Mouse (Mus musculus) lung, postnatal 0 days (tissue): ENCODE results near the gene Pdap1. TPM values are rescaled to one million over a fixed set of nuclear protein-coding genes. Genes with fewer than 3 reads are reported as not detected.

ENCODE experiments used
- ATAC-seq: fragments of 200-750 bp; cut with Nextera tagmentation; 2 replicates; pipeline ENCODE4 v1.8.0; 2017; ENCODE audit warnings: moderate library complexity
- DNase-seq: peaks from one replicate; pipeline ENCODE4 v3.0.0-alpha.2; 2016; ENCODE audit warnings: low spot score
- H3K27ac ChIP-seq: fragments of 300-500 bp; sonication (generic); 2 replicates; pipeline ENCODE4 v1.5.1; 2014; ENCODE audit warnings: antibody characterized with exemption, mild to moderate bottlenecking, low read length, mixed read lengths
- H3K27me3 ChIP-seq: fragments of 300-500 bp; sonication (generic); replicated peaks from 2 replicates; pipeline ENCODE4 v1.6.1; 2014; ENCODE audit warnings: low read length, mixed read lengths; ENCODE audit not compliant: insufficient read depth
- H3K36me3 ChIP-seq: fragments of 300-500 bp; sonication (generic); 2 replicates; pipeline ENCODE4 v1.6.1; 2014; ENCODE audit warnings: low read length, mixed read lengths; ENCODE audit not compliant: insufficient read depth
- H3K4me1 ChIP-seq: fragments of 300-500 bp; sonication (generic); 2 replicates; pipeline ENCODE4 v1.6.1; 2014; ENCODE audit warnings: antibody characterized with exemption, low read depth, low read length, mixed read lengths; ENCODE audit not compliant: insufficient read depth
- H3K4me2 ChIP-seq: fragments of 300-500 bp; sonication (generic); replicated peaks from 2 replicates; pipeline ENCODE4 v1.6.1; 2014; ENCODE audit warnings: low read depth, mild to moderate bottlenecking, low read length, moderate library complexity, mixed read lengths
- H3K4me3 ChIP-seq: fragments of 300-500 bp; sonication (generic); 2 replicates; pipeline ENCODE4 v1.5.1; 2014; ENCODE audit warnings: low read depth, low read length
- H3K9ac ChIP-seq: fragments of 300-500 bp; sonication (generic); replicated peaks from 2 replicates; pipeline ENCODE4 v1.6.1; 2014; ENCODE audit warnings: low read depth, mild to moderate bottlenecking
- H3K9me3 ChIP-seq: fragments of 300-500 bp; sonication (generic); 2 replicates; pipeline ENCODE4 v1.6.1; 2016; ENCODE audit warnings: low read length, mixed read lengths
- CTCF ChIP-seq: IDR thresholded peaks from 2 replicates; pipeline ENCODE4 v1.5.1; 2016; ENCODE audit warnings: antibody characterized with exemption, mild to moderate bottlenecking
- EP300 ChIP-seq: IDR thresholded peaks from 2 replicates; pipeline ENCODE4 v1.6.1; 2016; ENCODE audit warnings: antibody characterized with exemption, mild to moderate bottlenecking, control low read depth
- WGBS: fragments of 180-500 bp; shearing (Covaris S2); extraction: QIAGEN DNeasy Blood & Tissue Kit; methylation state at CpG from one replicate; pipeline ENCODE4 v1.1.7; 2014; 5-methylcytosine and 5-hydroxymethylcytosine counted together
- polyA plus RNA-seq: library from polyadenylated mRNA; unstranded; fragments of >200 nt; fragmentation: Nextera tagmentation; extraction: Ambion mirVana; gene quantifications from 2 replicates; pipeline ENCODE4 v1.2.1, GENCODE M21; 2015

The Pdap1 gene
- 47.9 and 51.1 TPM in 2 replicates for polyA plus RNA-seq

DNA sequence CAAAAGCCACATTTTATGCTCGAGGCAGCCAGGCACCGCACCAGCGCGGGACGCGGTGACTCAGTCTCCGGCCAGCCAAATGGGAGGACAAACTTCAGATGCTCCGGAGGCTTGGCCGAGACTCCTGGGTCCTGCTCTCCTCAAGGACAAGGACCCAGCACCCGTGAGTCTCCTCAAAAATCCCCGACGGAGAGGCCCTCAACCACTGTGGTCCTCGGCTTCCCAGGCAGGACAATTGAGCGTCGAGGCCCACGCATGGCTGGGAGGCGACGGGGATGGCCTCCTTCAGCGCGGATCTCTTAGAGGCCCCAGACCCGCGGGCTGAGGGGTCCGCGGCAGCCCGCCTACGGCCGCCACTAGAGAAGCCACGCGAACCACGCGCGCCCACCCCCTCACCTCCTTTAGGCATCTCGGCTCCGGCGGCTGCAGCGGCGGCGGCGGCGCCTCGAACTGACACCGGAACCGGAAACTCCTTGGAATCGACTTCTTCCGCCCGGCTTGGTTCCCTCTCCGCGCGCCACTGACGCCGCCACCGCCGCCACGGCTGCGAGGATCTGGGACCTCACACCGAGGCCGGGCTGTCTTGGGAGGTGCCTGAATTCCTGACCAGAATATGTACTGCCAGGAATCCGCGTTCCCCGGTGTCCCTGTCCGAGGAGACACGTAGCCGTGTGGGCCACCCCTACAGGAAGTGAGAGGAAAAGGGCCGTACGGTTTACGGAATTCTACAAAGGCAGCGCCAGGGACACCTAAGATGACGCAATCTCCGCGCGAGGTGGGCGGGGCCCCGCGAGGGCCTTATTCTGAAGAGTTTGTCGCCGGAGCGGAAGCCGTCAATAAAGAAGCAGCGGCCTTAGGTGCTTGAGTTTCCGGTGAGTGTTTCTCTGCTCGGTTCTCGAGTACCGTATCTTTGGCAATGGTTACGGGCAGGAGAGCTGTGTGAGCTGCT lies at the start of gene Pdap1, which contains the start of gene Bud31:
TSS of gene Pdap1 (minus strand) at position 668 of the 949 bp plus-strand sequence.
TSS of gene Bud31 (plus strand) at position 792 of the 949 bp plus-strand sequence.
- WGBS = 1% methylated on average over 81 of the region's 84 CpGs
- DNase-seq = peak; percentile 97

DNA sequence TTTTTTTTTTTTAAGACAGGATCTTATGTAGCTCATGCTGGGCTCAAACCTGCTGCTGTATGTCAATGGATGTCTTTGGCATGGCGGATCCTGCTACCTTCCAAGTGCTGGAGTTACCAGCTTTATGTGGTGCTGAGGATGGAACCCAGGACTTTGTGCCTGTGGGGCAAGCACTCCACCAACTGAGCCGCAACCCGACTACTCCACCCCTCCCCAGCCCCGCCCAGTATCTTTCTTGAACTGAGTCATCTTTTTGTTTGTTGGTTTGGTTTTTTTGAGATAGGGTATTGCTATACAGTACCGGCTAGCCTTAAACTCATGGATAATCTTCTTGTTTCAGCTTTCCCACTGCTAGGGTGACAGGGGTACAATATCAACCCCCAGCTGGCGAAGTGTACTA lies 49.4 kb upstream of the Pdap1 start:
- no peak for DNase-seq
- Histone ChIP-seq H3K9me3 (no peaks in the 10 kb centered on the region), H3K27me3 (no peaks in the 10 kb centered on the region), H3K27ac (no peak overlapping the region), H3K9ac (no peak overlapping the region), H3K4me1 (peaks cover 14% of the 10 kb centered on the region), H3K36me3 (peaks cover 20% of the 10 kb centered on the region; the same call in 1 of the 2 replicates), H3K4me2 (no peak overlapping the region), H3K4me3 (no peak overlapping the region)
- 88% methylated on average over 6 of the region's 6 CpGs for WGBS
- TF ChIP-seq EP300 (no peak), CTCF (no peak)
- no peak for ATAC-seq

More for the DNA sequence above, at the start of gene Pdap1, which contains the start of gene Bud31:
- Histone ChIP-seq H3K36me3 (peaks cover 24% of the 10 kb centered on the region; the same call in 1 of the 2 replicates), H3K27me3 (no peaks in the 10 kb centered on the region), H3K9me3 (no peaks in the 10 kb centered on the region), H3K9ac (peak within 1 kb of the TSS; percentile 85), H3K4me2 (peak within 1 kb of the TSS; percentile 86), H3K27ac (peak within 1 kb of the TSS; percentile 94), H3K4me3 (peak within 1 kb of the TSS; percentile 92), H3K4me1 (peaks cover 8% of the 10 kb centered on the region; the same call in 1 of the 2 replicates)
- TF ChIP-seq CTCF = no peak
- TF ChIP-seq EP300 = peak; percentile 88
- peak; percentile 96 for ATAC-seq

DNA sequence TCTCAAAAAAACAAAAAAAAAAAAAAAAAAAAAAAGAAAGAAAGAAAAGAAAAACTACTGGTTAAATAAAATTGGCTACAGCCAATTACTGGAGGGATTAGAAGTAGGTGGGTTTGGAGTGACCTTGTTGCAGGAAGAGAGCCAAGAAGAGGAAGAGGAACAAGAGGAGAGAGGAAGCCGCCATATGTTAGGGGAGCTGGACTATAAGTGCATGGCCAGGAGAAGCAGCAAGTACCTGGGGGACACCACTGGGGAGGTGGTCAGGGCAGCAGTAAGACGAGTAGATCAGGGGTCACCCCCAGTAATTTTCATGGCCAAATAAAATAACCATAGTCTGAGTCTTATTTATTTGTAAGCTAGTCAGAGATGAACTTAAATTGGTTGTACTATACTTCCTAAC lies 45.2 kb upstream of the Pdap1 start:
- no peaks in the 10 kb centered on the region for H3K27me3 ChIP-seq
- H3K9ac ChIP-seq = no peak overlapping the region
- peaks cover 46% of the 10 kb centered on the region; the same call in 1 of the 2 replicates for H3K36me3 ChIP-seq
- peaks cover 5% of the 10 kb centered on the region for H3K4me1 ChIP-seq
- no peak overlapping the region for H3K4me3 ChIP-seq
- H3K4me2 ChIP-seq = no peak overlapping the region
- TF ChIP-seq CTCF = no peak
- no peak for TF ChIP-seq EP300
- 82% methylated on average over 2 of the region's 2 CpGs for WGBS
- ATAC-seq (no peak), DNase-seq (no peak)
- no peak overlapping the region for H3K27ac ChIP-seq
- no peaks in the 10 kb centered on the region for H3K9me3 ChIP-seq

- TF ChIP-seq CTCF (no peak), EP300 (no peak)
- H3K4me1 ChIP-seq = no peaks in the 10 kb centered on the region
- ATAC-seq = no peak
- no peak overlapping the region for H3K27ac ChIP-seq
- DNase-seq = no peak
- H3K4me3 ChIP-seq = no peak overlapping the region
- H3K9ac ChIP-seq = no peak overlapping the region
- no peak overlapping the region for H3K4me2 ChIP-seq
- WGBS = 83% methylated on average over 18 of the region's 18 CpGs
- peaks cover 58% of the 10 kb centered on the region for H3K36me3 ChIP-seq
- H3K9me3 ChIP-seq = no peaks in the 10 kb centered on the region
- no peaks in the 10 kb centered on the region for H3K27me3 ChIP-seq
Measured at GRCm38 (mm10) chr5:145178461-145178980, 38.5 kb upstream of the Pdap1 start.

DNA sequence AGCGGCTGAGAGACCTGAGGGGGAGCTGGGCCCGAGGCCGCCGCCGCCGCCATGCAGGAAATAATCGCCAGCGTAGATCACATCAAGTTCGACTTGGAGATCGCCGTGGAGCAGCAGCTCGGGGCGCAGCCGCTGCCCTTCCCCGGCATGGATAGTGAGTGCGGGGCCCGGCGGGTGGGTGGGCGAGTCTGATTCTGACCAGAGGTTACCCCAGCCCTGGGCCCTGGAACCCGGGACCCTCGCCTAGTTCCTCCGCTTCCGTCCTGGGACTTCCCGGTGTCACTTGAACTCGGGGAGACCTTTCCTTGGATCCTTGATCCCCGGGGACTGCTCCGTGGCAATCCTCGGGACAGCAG lies 27.2 kb upstream of the Pdap1 start:
- Histone ChIP-seq H3K4me1 (peaks cover 7% of the 10 kb centered on the region), H3K36me3 (peaks cover 14% of the 10 kb centered on the region; the same call in 1 of the 2 replicates), H3K27me3 (no peaks in the 10 kb centered on the region), H3K4me2 (peak overlapping the region; percentile 80), H3K27ac (peak overlapping the region; percentile 92), H3K4me3 (peak overlapping the region; percentile 93), H3K9ac (peak overlapping the region; percentile 97), H3K9me3 (no peaks in the 10 kb centered on the region)
- peak; percentile 44 for DNase-seq
- TF ChIP-seq EP300 (no peak), CTCF (no peak)
- peak; percentile 6 for ATAC-seq
- 3% methylated on average over 24 of the region's 28 CpGs for WGBS
